ENCODE assay signal across 8 mouse cellular contexts in the genomic region with DNA sequence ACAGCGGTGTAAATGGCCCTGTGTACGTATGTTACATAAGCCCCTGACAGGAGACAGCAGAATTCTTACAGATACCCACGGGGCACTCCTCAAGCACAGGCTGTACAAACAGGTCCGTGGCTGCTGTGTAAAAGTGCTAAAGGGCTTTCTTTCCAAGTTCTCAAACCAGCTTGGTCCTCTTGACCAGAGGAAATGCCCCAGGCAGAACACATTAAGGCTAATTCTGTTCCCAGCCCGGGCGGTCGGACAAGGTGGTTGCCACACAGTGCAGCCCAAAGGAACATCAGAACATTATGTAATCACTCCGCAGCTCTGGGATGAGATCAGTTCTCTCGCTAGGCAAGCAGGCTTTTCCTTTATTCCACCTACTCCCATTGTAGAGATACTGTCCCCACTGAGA. TPM values are rescaled to one million over a fixed set of nuclear protein-coding genes. Genes with fewer than 3 reads are reported as not detected.
DNase-seq lines count a peak whose midpoint lies in the region; ATAC-seq and TF ChIP-seq lines count a peak whose summit lies in the region.

No protein-coding gene starts in this region.

- H3K9ac ChIP-seq in forebrain, embryonic 11.5 days (ENCODE audit: low read length): no peak overlapping the region
- H3K9ac ChIP-seq in hindbrain, embryonic 14.5 days: peak overlapping the region; percentile 95

- H3K4me1 ChIP-seq in forebrain, embryonic 10.5 days: peaks cover 40% of the 10 kb centered on the region
- no peaks in the 10 kb centered on the region; the same call in 1 of the 2 replicates for H3K4me1 ChIP-seq in forebrain, embryonic 11.5 days (replicated peaks; ENCODE audit: control insufficient read depth, insufficient read depth, low read length)
- H3K4me1 ChIP-seq in hindbrain, embryonic 14.5 days (replicated peaks; ENCODE audit: control insufficient read depth, insufficient read depth, low read length): peaks cover 37% of the 10 kb centered on the region

- 0 out of 2 replicates have a peak overlapping the region, but pooled peaks have one; percentile 11 for H3K27ac ChIP-seq in forebrain, embryonic 10.5 days
- H3K27ac ChIP-seq in forebrain, embryonic 11.5 days (ENCODE audit: low read depth, low read length): no peak overlapping the region
- H3K27ac ChIP-seq in hindbrain, embryonic 14.5 days: no peak overlapping the region; the same call in 1 of the 2 replicates

- peaks cover 17% of the 10 kb centered on the region for H3K36me3 ChIP-seq in forebrain, embryonic 10.5 days (replicated peaks)
- H3K36me3 ChIP-seq in forebrain, embryonic 11.5 days (ENCODE audit: control insufficient read depth, insufficient read depth, low read length): no peaks in the 10 kb centered on the region
- peaks cover 28% of the 10 kb centered on the region for H3K36me3 ChIP-seq in hindbrain, embryonic 14.5 days (replicated peaks; ENCODE audit: control insufficient read depth, insufficient read depth)

- WGBS in forebrain, embryonic 10.5 days: 76% methylated on average over 9 of the region's 9 CpGs
- WGBS in forebrain, embryonic 11.5 days: 73% methylated on average over 9 of the region's 9 CpGs
- WGBS in hindbrain, embryonic 14.5 days: 45% methylated on average over 9 of the region's 9 CpGs

- no peak for TF ChIP-seq CTCF in brain, embryonic 14.5 days (IDR thresholded peaks at IDR 0.05; ENCODE audit: borderline replicate concordance, extremely low read depth, insufficient read depth, insufficient read length)

- peak overlapping the region; percentile 30; the same call in 1 of the 2 replicates for H3K4me3 ChIP-seq in forebrain, embryonic 10.5 days
- no peak overlapping the region for H3K4me3 ChIP-seq in forebrain, embryonic 11.5 days (ENCODE audit: low read depth, low read length)
- H3K4me3 ChIP-seq in hindbrain, embryonic 14.5 days (replicated peaks; ENCODE audit: low read length): peak overlapping the region; percentile 93

- TF ChIP-seq POLR2A in brain, embryonic 14.5 days (IDR thresholded peaks at IDR 0.05; ENCODE audit: borderline replicate concordance, extremely low read depth, insufficient read depth, insufficient read length, poor library complexity, severe bottlenecking): no peak

- no peaks in the 10 kb centered on the region for H3K27me3 ChIP-seq in forebrain, embryonic 10.5 days (ENCODE audit: poor library complexity, severe bottlenecking)
- no peaks in the 10 kb centered on the region for H3K27me3 ChIP-seq in forebrain, embryonic 11.5 days (ENCODE audit: control insufficient read depth, insufficient read depth, low read length)
- no peaks in the 10 kb centered on the region for H3K27me3 ChIP-seq in hindbrain, embryonic 14.5 days (ENCODE audit: control insufficient read depth, insufficient read depth, low read length)

- ATAC-seq in forebrain, embryonic 11.5 days (replicated peaks; ENCODE audit: low FRiP score): no peak
- ATAC-seq in hindbrain, embryonic 14.5 days (ENCODE audit: low FRiP score): no peak

- H3K9me3 ChIP-seq in forebrain, embryonic 10.5 days: no peaks in the 10 kb centered on the region
- no peaks in the 10 kb centered on the region for H3K9me3 ChIP-seq in forebrain, embryonic 11.5 days (ENCODE audit: control insufficient read depth, low read length)
- H3K9me3 ChIP-seq in hindbrain, embryonic 14.5 days (ENCODE audit: control insufficient read depth, low read length): no peaks in the 10 kb centered on the region

- no peak for DNase-seq in forebrain, embryonic 10.5 days (ENCODE audit: extremely low spot score, low spot score)
- DNase-seq in forebrain, embryonic 11.5 days (ENCODE audit: low spot score): no peak
- DNase-seq in brain, embryonic 14.5 days (ENCODE audit: low read depth): peak; percentile 53
- peak; percentile 75 to 84 for DNase-seq in frontal cortex, adult 2 months (ENCODE audit: extremely low spot score in 1 of 2, low spot score in 1 of 2)
- no peak for DNase-seq in hindbrain, embryonic 14.5 days (ENCODE audit: low spot score)
- DNase-seq in layer of hippocampus, postnatal 36 days: peak; percentile 71 to 75
- peak; percentile 84 for DNase-seq in lung, postnatal 25 days (ENCODE audit: low spot score)
- no peak for DNase-seq in embryo, embryonic 10 days (ENCODE audit: low spot score)

- no peak overlapping the region for H3K4me2 ChIP-seq in forebrain, embryonic 11.5 days (ENCODE audit: low read depth, low read length, severe bottlenecking)
- peak overlapping the region; percentile 67 for H3K4me2 ChIP-seq in hindbrain, embryonic 14.5 days (replicated peaks)

RNA-seq across cellular contexts. Expression of gene Itm2b, which starts 2.4 kb away (rescaled TPM):
- polyA plus RNA-seq in forebrain, embryonic 10.5 days (2016; fragmentation: Nextera tagmentation; extraction: Ambion mirVana): 192 and 209 TPM in 2 replicates
- polyA plus RNA-seq in forebrain, embryonic 11.5 days (2014; fragmentation: Nextera tagmentation; extraction: Ambion mirVana): 270 and 292 TPM in 2 replicates
- polyA plus RNA-seq in brain, embryonic 14.5 days (2012; rRNA removed): 371 and 377 TPM in 2 replicates
- polyA plus RNA-seq in frontal cortex, adult 2 months (2012; rRNA removed): 1,263 and 1,284 TPM in 2 replicates
- polyA plus RNA-seq in hindbrain, embryonic 14.5 days (2014; fragmentation: Nextera tagmentation; extraction: Ambion mirVana): 761 and 787 TPM in 2 replicates
- total RNA-seq in layer of hippocampus, postnatal 36 days (2021): 1,000 to 10,000 TPM in 1 of 2 experiments, 100 to 1,000 TPM in 1; 984 to 1,028 TPM

RNA-seq across cellular contexts. Expression of gene Rb1, which starts 57.1 kb away (rescaled TPM):
- 21.3 and 27.7 TPM in 2 replicates for polyA plus RNA-seq in forebrain, embryonic 10.5 days (2016; fragmentation: Nextera tagmentation; extraction: Ambion mirVana)
- 37.3 and 37.4 TPM in 2 replicates for polyA plus RNA-seq in forebrain, embryonic 11.5 days (2014; fragmentation: Nextera tagmentation; extraction: Ambion mirVana)
- polyA plus RNA-seq in brain, embryonic 14.5 days (2012; rRNA removed): 31.1 and 38.2 TPM in 2 replicates
- 24.3 and 27.2 TPM in 2 replicates for polyA plus RNA-seq in frontal cortex, adult 2 months (2012; rRNA removed)
- polyA plus RNA-seq in hindbrain, embryonic 14.5 days (2014; fragmentation: Nextera tagmentation; extraction: Ambion mirVana): 29.2 and 32.2 TPM in 2 replicates
- total RNA-seq in layer of hippocampus, postnatal 36 days (2021): 10 to 100 TPM; 39.2 to 43.2 TPM

Comparison
In these comparisons a context has a peak if more than half of its experiments do, and no peak if none do; other contexts are left out.
1. DNase-seq: peak in brain, embryonic 14.5 days (single experiment), frontal cortex, adult 2 months (2 of 2), layer of hippocampus, postnatal 36 days (2 of 2) and lung, postnatal 25 days (single experiment); none in forebrain, embryonic 10.5 days (single experiment), forebrain, embryonic 11.5 days (single experiment), hindbrain, embryonic 14.5 days (single experiment) and embryo, embryonic 10 days (single experiment).